Mouse (Mus musculus) hindbrain, embryonic 13.5 days (tissue): ENCODE results near the gene Prkaca. TPM values are rescaled to one million over a fixed set of nuclear protein-coding genes. Genes with fewer than 3 reads are reported as not detected.
"Not testable (repeated sequence)": the region's sequence is repeated elsewhere in the genome, so short reads cannot be mapped to it uniquely, and the experiment has no call there.

ENCODE experiments used
- ATAC-seq: fragments of 200-750 bp; cut with Nextera tagmentation; 2 replicates; pipeline ENCODE4 v1.8.0; 2017; ENCODE audit warnings: moderate TSS enrichment; ENCODE audit not compliant: low FRiP score
- H3K27ac ChIP-seq: fragments of 300-500 bp; sonication (generic); 2 replicates; pipeline ENCODE4 v1.5.1; 2015; ENCODE audit warnings: inconsistent platforms, mild to moderate bottlenecking, moderate library complexity
- H3K27me3 ChIP-seq: fragments of 300-500 bp; sonication (generic); 2 replicates; pipeline ENCODE4 v1.6.1; 2015; ENCODE audit warnings: mild to moderate bottlenecking, inconsistent platforms
- H3K36me3 ChIP-seq: fragments of 300-500 bp; sonication (generic); 2 replicates; pipeline ENCODE4 v1.6.1; 2015; ENCODE audit warnings: mild to moderate bottlenecking, inconsistent platforms
- H3K4me1 ChIP-seq: fragments of 300-500 bp; sonication (generic); replicated peaks from 2 replicates; pipeline ENCODE4 v1.6.1; 2015; ENCODE audit warnings: inconsistent platforms
- H3K4me2 ChIP-seq: fragments of 300-500 bp; sonication (generic); 2 replicates; pipeline ENCODE4 v1.6.1; 2015; ENCODE audit warnings: inconsistent platforms, mild to moderate bottlenecking, moderate library complexity
- H3K4me3 ChIP-seq: fragments of 300-500 bp; sonication (generic); 2 replicates; pipeline ENCODE4 v1.5.1; 2015; ENCODE audit warnings: mild to moderate bottlenecking, inconsistent platforms
- H3K9ac ChIP-seq: fragments of 300-500 bp; sonication (generic); 2 replicates; pipeline ENCODE4 v1.6.1; 2015; ENCODE audit warnings: mild to moderate bottlenecking, inconsistent platforms
- H3K9me3 ChIP-seq: fragments of 300-500 bp; sonication (generic); 2 replicates; pipeline ENCODE4 v1.6.1; 2016; ENCODE audit warnings: inconsistent platforms
- WGBS: fragments of 180-500 bp; shearing (Covaris S2); methylation state at CpG from one replicate; pipeline ENCODE4 v1.1.7; 2015; 5-methylcytosine and 5-hydroxymethylcytosine counted together
- polyA plus RNA-seq: library from polyadenylated mRNA; unstranded; fragments of >200 nt; fragmentation: Nextera tagmentation; extraction: Ambion mirVana; gene quantifications from 2 replicates; pipeline ENCODE4 v1.2.1, GENCODE M21; 2015

Prkaca gene
- polyA plus RNA-seq, 1 experiment from 2014 or later: 191 TPM

DNA sequence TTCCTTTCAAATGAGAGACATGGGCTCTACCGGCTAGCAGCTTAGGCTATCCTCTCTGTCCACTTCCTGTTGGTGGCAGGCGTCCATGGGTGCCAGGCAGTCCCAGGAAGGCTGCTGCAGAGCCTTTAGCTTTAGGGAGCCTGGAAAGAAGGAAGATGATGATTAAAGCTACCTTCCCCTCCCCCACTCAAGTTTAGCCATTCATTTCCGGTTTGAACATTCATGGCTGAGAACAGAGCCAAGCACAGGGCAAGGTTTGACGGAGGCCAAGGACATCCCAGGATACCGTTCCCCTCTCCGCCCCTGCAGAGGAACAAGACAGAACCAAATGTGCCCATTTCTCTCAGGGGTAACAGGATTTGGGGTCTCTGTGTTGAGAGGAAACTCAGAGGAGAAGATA, 4.9 kb downstream of the Prkaca start:
- Histone ChIP-seq H3K4me2 (peak overlapping the region; percentile 15; the same call in 1 of the 2 replicates), H3K27ac (peak overlapping the region; percentile 18; the same call in 1 of the 2 replicates)

DNA sequence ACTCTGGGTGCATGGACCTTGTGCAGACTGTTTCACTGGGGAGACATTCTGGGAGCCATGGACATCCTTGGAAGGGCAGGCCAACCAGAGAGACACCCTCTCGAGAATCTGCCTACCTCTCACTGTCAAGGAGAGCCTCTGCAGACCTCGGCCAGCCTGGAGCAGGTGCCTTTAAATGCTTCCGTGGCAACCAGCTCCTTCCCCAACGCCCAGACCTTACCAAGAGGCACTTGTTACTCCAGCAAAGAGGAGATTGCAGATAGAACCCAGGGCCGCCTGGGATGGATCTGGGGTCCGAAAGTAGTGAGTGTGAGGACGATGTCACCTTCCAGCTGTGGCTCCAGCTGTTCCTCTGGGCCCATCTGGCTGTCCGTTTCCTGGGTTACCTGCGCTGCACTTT, 5.4 kb downstream of the Prkaca start:
- peaks cover 58% of the 10 kb centered on the region for H3K4me1 ChIP-seq
- no peaks in the 10 kb centered on the region for H3K27me3 ChIP-seq
- 67% methylated on average over 9 of the region's 9 CpGs for WGBS
- peak overlapping the region; percentile 46; the same call in 1 of the 2 replicates for H3K9ac ChIP-seq
- H3K4me3 ChIP-seq: no peak overlapping the region
- H3K4me2 ChIP-seq: peak overlapping the region; percentile 15; the same call in 1 of the 2 replicates
- no peak for ATAC-seq
- H3K36me3 ChIP-seq: peaks cover 34% of the 10 kb centered on the region
- H3K27ac ChIP-seq: no peak overlapping the region
- H3K9me3 ChIP-seq: no peaks in the 10 kb centered on the region

More for the DNA sequence above, 4.9 kb downstream of the Prkaca start:
- ATAC-seq: no peak
- Histone ChIP-seq H3K36me3 (peaks cover 28% of the 10 kb centered on the region), H3K9me3 (no peaks in the 10 kb centered on the region), H3K27me3 (no peaks in the 10 kb centered on the region), H3K9ac (peak overlapping the region; percentile 46), H3K4me1 (peaks cover 58% of the 10 kb centered on the region), H3K4me3 (no peak overlapping the region)
- WGBS: 59% methylated on average over 6 of the region's 6 CpGs

DNA sequence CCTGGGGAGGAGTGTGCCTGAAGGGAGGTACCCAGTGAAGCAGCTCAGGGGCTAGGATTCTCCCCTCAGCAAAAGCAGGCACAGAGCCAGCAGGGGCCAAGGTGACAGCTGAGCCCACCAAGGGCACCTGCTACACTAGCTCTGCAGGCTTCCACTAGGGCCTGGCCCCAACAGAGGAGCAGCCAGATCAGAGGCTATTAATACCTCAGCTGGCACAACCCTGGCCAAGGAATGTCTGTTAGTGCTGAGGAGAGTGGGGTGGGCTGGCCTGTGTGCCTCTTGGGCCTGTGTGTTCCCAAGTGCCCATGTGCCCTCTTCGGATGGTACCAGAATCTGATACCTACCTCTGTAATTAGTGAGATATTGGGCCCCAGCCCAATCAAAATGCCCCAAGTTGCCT, 7.5 kb downstream of the Prkaca start:
- Histone ChIP-seq H3K27ac (no peak overlapping the region), H3K4me3 (no peak overlapping the region), H3K9me3 (no peaks in the 10 kb centered on the region), H3K9ac (no peak overlapping the region), H3K36me3 (peaks cover 52% of the 10 kb centered on the region), H3K4me2 (no peak overlapping the region), H3K4me1 (peaks cover 39% of the 10 kb centered on the region), H3K27me3 (no peaks in the 10 kb centered on the region)
- ATAC-seq: peak; percentile 14; the same call in 1 of the 2 replicates
- 69% methylated on average over 1 of the region's 1 CpGs for WGBS

DNA sequence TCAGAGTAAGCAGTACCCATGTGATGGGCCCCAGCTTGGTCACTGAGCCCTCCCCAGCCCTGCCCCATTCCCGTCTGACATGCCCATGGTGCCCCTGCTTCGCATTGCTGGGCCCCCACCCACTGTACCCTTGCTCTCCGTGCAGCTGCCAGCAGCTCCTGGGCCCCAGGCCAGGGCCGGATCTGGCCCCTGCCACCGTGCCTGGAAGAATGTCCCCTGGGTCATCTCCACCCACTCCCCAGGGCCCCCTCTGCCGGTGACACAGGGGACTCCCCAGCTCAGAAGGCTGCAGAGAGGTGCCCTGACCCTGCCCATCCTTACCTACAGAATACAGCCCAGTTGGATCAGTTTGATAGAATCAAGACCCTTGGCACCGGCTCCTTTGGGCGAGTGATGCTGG, 8.1 kb downstream of the Prkaca start:
- peaks cover 57% of the 10 kb centered on the region for H3K36me3 ChIP-seq
- H3K27me3 ChIP-seq: no peaks in the 10 kb centered on the region
- H3K9me3 ChIP-seq: no peaks in the 10 kb centered on the region
- no peak overlapping the region for H3K27ac ChIP-seq
- H3K4me3 ChIP-seq: no peak overlapping the region
- ATAC-seq: no peak
- no peak overlapping the region for H3K4me2 ChIP-seq
- no peak overlapping the region for H3K9ac ChIP-seq
- 81% methylated on average over 8 of the region's 8 CpGs for WGBS
- peaks cover 39% of the 10 kb centered on the region for H3K4me1 ChIP-seq

DNA sequence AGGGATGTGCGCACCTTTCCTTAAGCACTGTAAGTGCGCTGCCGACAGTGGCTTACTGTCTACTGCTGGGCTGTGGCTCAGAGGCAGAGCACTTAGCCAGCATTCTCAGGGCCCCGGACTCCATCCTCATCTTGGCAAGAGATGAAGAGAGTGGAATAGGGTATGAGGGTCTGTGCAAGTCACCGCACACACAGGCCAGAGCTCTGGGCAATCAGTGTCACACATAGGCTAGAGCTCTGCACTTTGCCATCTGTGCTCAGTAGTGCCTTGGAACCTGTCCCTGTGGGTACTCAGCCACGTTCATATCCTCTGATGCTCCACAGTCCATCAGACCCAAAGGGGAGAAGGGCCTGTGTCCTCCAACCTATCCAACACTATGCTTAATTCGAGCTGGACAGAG, 8.7 kb downstream of the Prkaca start:
- ATAC-seq: no peak
- no peak overlapping the region for H3K4me3 ChIP-seq
- H3K9ac ChIP-seq: no peak overlapping the region
- 98% methylated on average over 7 of the region's 7 CpGs for WGBS
- H3K36me3 ChIP-seq: peaks cover 63% of the 10 kb centered on the region
- no peak overlapping the region for H3K4me2 ChIP-seq
- H3K27ac ChIP-seq: no peak overlapping the region
- H3K27me3 ChIP-seq: no peaks in the 10 kb centered on the region
- no peaks in the 10 kb centered on the region for H3K9me3 ChIP-seq
- H3K4me1 ChIP-seq: peaks cover 34% of the 10 kb centered on the region

DNA sequence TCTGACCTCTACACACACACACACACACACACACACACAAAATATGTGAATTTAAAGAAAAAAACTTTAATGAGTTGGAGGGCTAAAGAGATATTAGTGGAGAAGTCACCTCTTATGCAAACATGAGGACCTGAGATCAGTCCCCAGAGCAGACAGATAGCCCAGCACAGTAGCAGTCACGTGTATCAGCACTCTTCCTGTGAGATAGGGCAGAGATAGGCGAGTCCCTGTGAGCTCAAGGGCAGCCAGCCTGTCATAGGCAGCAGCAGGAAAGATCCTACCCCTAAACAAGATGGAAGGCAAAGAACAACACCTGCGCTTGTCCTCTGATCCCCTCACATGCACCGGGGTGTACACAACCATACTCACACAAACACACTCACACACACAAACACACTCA, 9.7 kb downstream of the Prkaca start:
- Histone ChIP-seq H3K4me2 (no peak overlapping the region), H3K27ac (no peak overlapping the region), H3K36me3 (peaks cover 73% of the 10 kb centered on the region), H3K4me3 (no peak overlapping the region), H3K27me3 (no peaks in the 10 kb centered on the region), H3K9me3 (no peaks in the 10 kb centered on the region), H3K4me1 (peaks cover 25% of the 10 kb centered on the region), H3K9ac (no peak overlapping the region)
- ATAC-seq: no peak
- 85% methylated on average over 4 of the region's 4 CpGs for WGBS

DNA sequence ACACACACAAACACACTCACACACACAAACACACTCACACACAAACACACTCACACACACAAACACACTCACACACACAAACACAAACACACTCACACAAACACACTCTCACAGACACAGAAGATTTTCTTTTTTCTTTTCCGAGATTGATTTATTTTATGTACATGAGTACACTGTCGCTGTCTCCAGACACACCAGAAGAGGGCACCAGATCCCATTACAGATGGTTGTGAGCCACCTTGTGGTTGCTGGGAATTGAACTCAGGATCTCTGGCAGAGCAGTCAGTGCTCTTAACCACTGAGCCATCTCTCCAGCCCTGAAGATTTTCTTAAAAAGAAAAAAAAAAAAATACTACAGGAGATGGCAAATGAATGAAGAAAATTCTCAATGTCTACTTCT, 10.4 kb downstream of the Prkaca start:
- peaks cover 17% of the 10 kb centered on the region for H3K4me1 ChIP-seq
- H3K27me3 ChIP-seq, H3K9ac ChIP-seq, H3K4me2 ChIP-seq, H3K4me3 ChIP-seq, ATAC-seq, H3K27ac ChIP-seq, H3K9me3 ChIP-seq: not testable (repeated sequence)
- WGBS: 100% methylated on average over 2 of the region's 2 CpGs
- H3K36me3 ChIP-seq: peaks cover 80% of the 10 kb centered on the region

DNA sequence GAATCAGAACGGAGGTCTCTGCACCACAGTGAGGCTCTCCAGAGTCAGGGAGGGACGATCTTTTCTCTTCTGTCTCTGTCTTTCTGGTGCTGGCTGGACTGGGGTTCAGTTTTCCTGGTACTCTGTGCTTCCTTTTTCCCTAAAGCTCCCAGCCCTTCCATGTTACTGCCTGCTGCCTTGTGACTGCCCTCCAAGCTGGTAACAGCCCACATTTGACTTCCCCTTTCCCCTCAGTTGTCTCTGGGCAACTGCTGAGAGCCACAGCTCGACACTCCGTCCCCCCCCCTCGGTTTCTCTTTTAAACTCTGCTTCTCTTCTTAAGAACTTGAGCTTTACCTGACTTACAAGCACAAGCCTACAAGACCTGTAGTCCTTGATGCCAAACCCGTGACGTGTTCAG, 16.4 kb downstream of the Prkaca start:
- no peak for ATAC-seq

DNA sequence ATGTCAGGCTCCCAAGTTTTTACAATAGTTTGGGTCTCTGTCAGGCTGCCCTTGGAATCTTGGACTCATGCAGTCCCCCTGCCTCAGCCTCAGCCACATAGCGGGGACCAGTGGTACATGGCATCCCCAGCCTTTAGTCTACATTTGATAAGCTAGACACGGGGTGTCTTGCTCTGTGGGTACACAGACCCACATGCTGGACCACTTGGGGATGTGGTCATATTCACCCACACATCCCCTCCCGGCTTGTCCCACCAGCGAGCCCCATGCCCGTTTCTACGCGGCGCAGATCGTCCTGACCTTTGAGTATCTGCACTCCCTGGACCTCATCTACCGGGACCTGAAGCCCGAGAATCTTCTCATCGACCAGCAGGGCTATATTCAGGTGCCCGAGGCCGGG, 17.4 kb downstream of the Prkaca start:
- no peak overlapping the region for H3K27ac ChIP-seq
- peaks cover 90% of the 10 kb centered on the region for H3K36me3 ChIP-seq
- ATAC-seq: no peak
- no peak overlapping the region for H3K9ac ChIP-seq
- H3K4me3 ChIP-seq: no peak overlapping the region
- no peaks in the 10 kb centered on the region for H3K9me3 ChIP-seq
- 94% methylated on average over 14 of the region's 14 CpGs for WGBS
- H3K4me1 ChIP-seq: no peaks in the 10 kb centered on the region
- H3K4me2 ChIP-seq: no peak overlapping the region
- no peaks in the 10 kb centered on the region for H3K27me3 ChIP-seq

More for the DNA sequence above, 16.4 kb downstream of the Prkaca start:
- H3K4me1 ChIP-seq: no peaks in the 10 kb centered on the region
- 90% methylated on average over 7 of the region's 7 CpGs for WGBS
- H3K27me3 ChIP-seq: no peaks in the 10 kb centered on the region
- no peak overlapping the region for H3K27ac ChIP-seq
- no peaks in the 10 kb centered on the region for H3K9me3 ChIP-seq
- H3K4me2 ChIP-seq: no peak overlapping the region
- no peak overlapping the region for H3K9ac ChIP-seq
- H3K36me3 ChIP-seq: peaks cover 90% of the 10 kb centered on the region
- H3K4me3 ChIP-seq: no peak overlapping the region

DNA sequence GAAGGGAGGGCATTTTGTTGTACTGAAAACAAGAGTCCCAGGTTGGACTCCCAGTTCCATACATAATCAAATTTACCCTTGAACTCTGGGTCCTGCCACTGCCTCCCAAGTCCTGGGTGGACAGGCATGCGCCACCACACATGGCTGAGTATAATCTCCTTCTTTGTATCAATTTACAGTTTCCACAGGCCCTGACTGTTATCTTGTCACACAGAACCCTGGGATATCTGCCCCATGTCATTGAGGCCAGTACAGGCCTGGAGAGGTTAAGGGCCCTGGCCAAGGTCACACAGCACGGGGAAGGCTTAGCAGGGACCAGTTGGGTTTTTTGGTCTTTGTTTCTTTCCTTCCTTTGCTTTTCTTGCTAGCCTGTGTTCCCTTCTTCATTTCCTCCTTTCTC, 19.7 kb downstream of the Prkaca start:
- WGBS: 87% methylated on average over 2 of the region's 2 CpGs
- H3K27ac ChIP-seq: no peak overlapping the region
- H3K9ac ChIP-seq: no peak overlapping the region
- H3K36me3 ChIP-seq: peaks cover 69% of the 10 kb centered on the region
- no peak overlapping the region for H3K4me3 ChIP-seq
- no peak for ATAC-seq
- no peak overlapping the region for H3K4me2 ChIP-seq
- no peaks in the 10 kb centered on the region for H3K9me3 ChIP-seq
- peaks cover 9% of the 10 kb centered on the region for H3K4me1 ChIP-seq
- H3K27me3 ChIP-seq: no peaks in the 10 kb centered on the region

DNA sequence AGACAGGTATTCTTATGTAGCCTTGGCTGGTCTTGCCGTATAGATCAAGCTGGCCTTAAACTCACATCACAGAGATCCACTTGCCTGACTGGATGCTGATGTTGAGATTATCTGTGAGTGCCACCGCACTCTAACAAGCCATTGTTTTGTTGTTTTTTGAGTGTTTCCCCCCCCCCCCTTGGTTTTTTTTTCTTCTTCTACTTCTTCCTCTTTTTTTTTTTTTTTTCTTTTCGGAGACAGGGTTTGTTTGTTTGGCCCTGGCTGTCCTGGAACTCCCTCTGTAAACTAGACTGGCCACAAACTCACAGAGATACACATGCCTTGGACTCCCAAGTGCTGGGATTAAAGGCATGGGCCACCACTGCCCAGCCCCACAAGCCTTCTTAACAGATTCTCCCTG, 21.2 kb downstream of the Prkaca start:
- H3K9ac ChIP-seq: no peak overlapping the region
- ATAC-seq: no peak
- H3K36me3 ChIP-seq: peaks cover 53% of the 10 kb centered on the region

DNA sequence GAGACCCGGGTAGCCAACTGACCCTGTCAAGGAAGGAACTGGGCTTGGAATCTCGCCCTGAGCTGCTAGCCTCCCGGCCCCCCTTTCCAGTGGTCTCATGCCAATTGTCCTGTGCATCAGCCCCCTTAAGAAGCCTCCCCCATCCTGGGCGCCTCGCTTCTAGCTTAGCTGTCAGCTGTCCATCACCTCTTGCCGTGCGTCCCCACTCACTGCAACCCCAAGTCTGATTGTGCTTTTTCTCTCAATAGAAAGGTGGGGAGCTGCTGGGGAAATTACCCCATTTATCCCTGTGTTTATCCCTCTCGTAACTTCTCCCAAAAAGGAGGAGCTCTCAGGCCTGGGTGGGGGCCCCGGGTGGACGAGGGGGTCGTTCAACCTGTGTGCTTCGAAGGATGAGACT, 23.2 kb downstream of the Prkaca start:
- peak overlapping the region; percentile 90; the same call in 1 of the 2 replicates for H3K9ac ChIP-seq
- peak overlapping the region; percentile 97; the same call in 1 of the 2 replicates for H3K27ac ChIP-seq
- H3K4me1 ChIP-seq: peaks cover 27% of the 10 kb centered on the region
- H3K36me3 ChIP-seq: peaks cover 44% of the 10 kb centered on the region
- peak; percentile 25 for ATAC-seq
- peak overlapping the region; percentile 76; the same call in 1 of the 2 replicates for H3K4me3 ChIP-seq
- peaks cover 16% of the 10 kb centered on the region for H3K27me3 ChIP-seq
- 17% methylated on average over 12 of the region's 12 CpGs for WGBS
- no peaks in the 10 kb centered on the region for H3K9me3 ChIP-seq
- peak overlapping the region; percentile 76 for H3K4me2 ChIP-seq

More for the DNA sequence above, 21.2 kb downstream of the Prkaca start:
- Histone ChIP-seq H3K4me2 (no peak overlapping the region), H3K27ac (no peak overlapping the region), H3K9me3 (no peaks in the 10 kb centered on the region), H3K4me3 (no peak overlapping the region), H3K27me3 (no peaks in the 10 kb centered on the region), H3K4me1 (peaks cover 14% of the 10 kb centered on the region)
- 91% methylated on average over 3 of the region's 3 CpGs for WGBS
